Mouse (Mus musculus) CH12.LX (cell line): Measurements from ENCODE around the gene Tead2. TPM values are rescaled to one million over a fixed set of nuclear protein-coding genes. Genes with fewer than 3 reads are reported as not detected.

Source experiments
- DNase-seq: peaks from one replicate; pipeline ENCODE4 v3.0.0-alpha.2; 2013; ENCODE audit errors: extremely low read depth
- H3K27ac ChIP-seq: 2 replicates; pipeline ENCODE4 v1.5.1; 2012; ENCODE audit warnings: low read depth, mild to moderate bottlenecking, control low read depth, moderate library complexity; ENCODE audit not compliant: insufficient read depth
- H3K27me3 ChIP-seq: replicated peaks from 2 replicates; pipeline ENCODE3; 2012; ENCODE audit warnings: inconsistent platforms
- H3K36me3 ChIP-seq, 2 experiments: replicated peaks in 1 of 2; 2 replicates each; pipeline versions ENCODE3 to v1.6.1; 2012; ENCODE audit warnings: inconsistent platforms in 1 of 2, low read length in 1 of 2, mild to moderate bottlenecking in 1 of 2, mixed read lengths in 1 of 2, moderate library complexity in 1 of 2; ENCODE audit not compliant: control insufficient read depth in 1 of 2, insufficient read depth in 1 of 2
- H3K4me1 ChIP-seq, 2 experiments: 2 replicates each; pipeline ENCODE4 v1.6.1; 2012; ENCODE audit warnings: inconsistent platforms in 1 of 2, moderate library complexity in 1 of 2; ENCODE audit not compliant: insufficient read depth in 2 of 2, control insufficient read depth in 1 of 2
- H3K4me2 ChIP-seq: 2 replicates; pipeline ENCODE4 v1.6.1; 2012; ENCODE audit warnings: low read depth, mild to moderate bottlenecking, control low read depth; ENCODE audit not compliant: poor library complexity, insufficient read depth, severe bottlenecking
- H3K4me3 ChIP-seq, 3 experiments: fragments of 150-350 bp in 1 of 3; sonication (generic) in 1 of 3; replicated peaks in 1 of 3; 2 replicates each; pipeline versions ENCODE3 to v1.5.1; 2011 to 2012; ENCODE audit warnings: low read depth in 2 of 3, low read length in 2 of 3, mild to moderate bottlenecking in 2 of 3, moderate library complexity in 2 of 3, control low read depth in 1 of 3, improper control_type of control experiment in 1 of 3, inconsistent platforms in 1 of 3, mixed read lengths in 1 of 3; ENCODE audit not compliant: poor library complexity in 1 of 3
- H3K79me2 ChIP-seq: replicated peaks from 2 replicates; pipeline ENCODE4 v1.6.1; 2012; ENCODE audit warnings: mild to moderate bottlenecking, moderate library complexity; ENCODE audit not compliant: control insufficient read depth, poor library complexity, insufficient read depth, severe bottlenecking; ENCODE audit errors: extremely low read depth
- H3K9ac ChIP-seq: 2 replicates; pipeline ENCODE4 v1.6.1; 2012; ENCODE audit warnings: low read depth, mild to moderate bottlenecking, control low read depth, moderate library complexity; ENCODE audit not compliant: insufficient read depth
- H3K9me3 ChIP-seq: replicated peaks from 2 replicates; pipeline ENCODE3; 2012; ENCODE audit warnings: low read length, inconsistent platforms, mixed read lengths
- CTCF ChIP-seq, 2 experiments: IDR thresholded peaks in 1 of 2; conservative IDR thresholded peaks in 1 of 2; 2 replicates each; pipeline ENCODE4 v1.5.1; 2011 to 2012; ENCODE audit warnings: low read depth in 2 of 2, low read length in 2 of 2, improper control_type of control experiment in 1 of 2, inconsistent platforms in 1 of 2, mild to moderate bottlenecking in 1 of 2, moderate library complexity in 1 of 2
- E2F4 ChIP-seq: IDR thresholded peaks from 2 replicates; pipeline ENCODE4 v1.6.1; 2011; ENCODE audit warnings: low read depth, low read length, improper control_type of control experiment; ENCODE audit not compliant: insufficient replicate concordance
- ELF1 ChIP-seq: IDR thresholded peaks from 2 replicates; pipeline ENCODE4 v1.6.1; 2014; ENCODE audit warnings: low read depth, mild to moderate bottlenecking, inconsistent platforms, low read length, improper control_type of control experiment
- GABPA ChIP-seq: IDR thresholded peaks from 2 replicates; pipeline ENCODE4 v1.6.1; 2012; ENCODE audit warnings: low read depth, low read length, improper control_type of control experiment, inconsistent platforms; ENCODE audit not compliant: insufficient replicate concordance
- HCFC1 ChIP-seq: IDR thresholded peaks from 2 replicates; pipeline ENCODE4 v1.6.1; 2012; ENCODE audit warnings: low read depth, mild to moderate bottlenecking, inconsistent platforms, low read length, improper control_type of control experiment
- IRF4 ChIP-seq: IDR thresholded peaks from 2 replicates; pipeline ENCODE4 v1.6.1; 2014; ENCODE audit warnings: low read depth, mild to moderate bottlenecking, inconsistent platforms, low read length, improper control_type of control experiment
- MAFK ChIP-seq: IDR thresholded peaks from 2 replicates; pipeline ENCODE4 v1.6.1; 2011; ENCODE audit warnings: low read length, improper control_type of control experiment; ENCODE audit not compliant: insufficient replicate concordance
- MEF2A ChIP-seq: IDR thresholded peaks from 2 replicates; pipeline ENCODE4 v1.6.1; 2014; ENCODE audit warnings: low read depth, mild to moderate bottlenecking, inconsistent platforms, low read length, improper control_type of control experiment, borderline replicate concordance
- MXI1 ChIP-seq: IDR thresholded peaks from 2 replicates; pipeline ENCODE4 v1.6.1; 2011; ENCODE audit warnings: mild to moderate bottlenecking, low read depth, low read length, improper control_type of control experiment
- NELFE ChIP-seq: IDR thresholded peaks from 2 replicates; pipeline ENCODE4 v1.6.1; 2011; ENCODE audit warnings: low read depth, low read length, improper control_type of control experiment
- NRF1 ChIP-seq: IDR thresholded peaks from 2 replicates; pipeline ENCODE4 v1.6.1; 2014; ENCODE audit warnings: low read depth, mild to moderate bottlenecking, inconsistent platforms, low read length, improper control_type of control experiment, moderate library complexity
- PAX5 ChIP-seq: IDR thresholded peaks from 2 replicates; pipeline ENCODE4 v1.6.1; 2012; ENCODE audit warnings: low read length, inconsistent platforms, mixed read lengths
- POLR2A ChIP-seq: IDR thresholded peaks from 2 replicates; pipeline ENCODE4 v1.6.1; 2011; ENCODE audit warnings: low read depth, mild to moderate bottlenecking, improper control_type of control experiment, low read length
- RCOR1 ChIP-seq: conservative IDR thresholded peaks from 2 replicates; pipeline ENCODE4 v1.6.1; 2012; ENCODE audit warnings: low read depth, mild to moderate bottlenecking, inconsistent platforms, low read length, improper control_type of control experiment
- SIN3A ChIP-seq: IDR thresholded peaks from 2 replicates; pipeline ENCODE4 v1.6.1; 2012; ENCODE audit warnings: low read length, improper control_type of control experiment, inconsistent platforms
- TBP ChIP-seq: conservative IDR thresholded peaks from 2 replicates; pipeline ENCODE4 v1.6.1; 2011; ENCODE audit warnings: low read depth, low read length, improper control_type of control experiment
- ZC3H11A ChIP-seq: IDR thresholded peaks from 2 replicates; pipeline ENCODE4 v1.6.1; 2012; ENCODE audit warnings: low read depth, mild to moderate bottlenecking, inconsistent platforms, low read length, improper control_type of control experiment
- ZKSCAN1 ChIP-seq: IDR thresholded peaks from 2 replicates; pipeline ENCODE4 v1.6.1; 2012; ENCODE audit warnings: low read depth, inconsistent platforms, low read length, improper control_type of control experiment, borderline replicate concordance
- ZMIZ1 ChIP-seq: IDR thresholded peaks from 2 replicates; pipeline ENCODE4 v1.6.1; 2012; ENCODE audit warnings: low read depth, mild to moderate bottlenecking, inconsistent platforms, low read length, improper control_type of control experiment
- dilution Hi-C: fragments of 300-500 bp; cut with MboI; formaldehyde crosslinking; loops from 2 replicates; pipeline ENCODE4 v1.14.3; 2020; ENCODE audit warnings: low sequenced_read_pairs; ENCODE audit not compliant: extremely low pct_unique_long_range_greater_than_20kb, extremely low pct_ligation_motif_present
- in situ Hi-C: fragments of 300-500 bp; cut with MboI; formaldehyde crosslinking; loops from 3 replicates; pipeline ENCODE4 v1.14.3; 2019; ENCODE audit warnings: low sequenced_read_pairs, low pct_ligation_motif_present, low pct_unique_long_range_greater_than_20kb, mixed read lengths
- polyA plus RNA-seq: library from polyadenylated mRNA; unstranded; fragments of >175 nt; gene quantifications from 2 replicates; pipeline ENCODE4 v1.2.1, GENCODE M21; 2012; ENCODE audit warnings: low read depth; ENCODE audit not compliant: insufficient read length
- total RNA-seq, 2 experiments: library from RNA; depleted of rRNA; stranded (reverse); fragments of 300-350 nt in 1 of 2; fragments of >200 nt in 1 of 2; gene quantifications; 2 replicates each; pipeline ENCODE4 v1.2.3; 2012 to 2014

Gene Tead2
- total RNA-seq (2012; rRNA removed) (0.38 and 0.71 TPM in 2 replicates), total RNA-seq (2014; rRNA removed) (0.31 and 0.84 TPM in 2 replicates), polyA plus RNA-seq (2.5 and 3.0 TPM in 2 replicates)

DNA sequence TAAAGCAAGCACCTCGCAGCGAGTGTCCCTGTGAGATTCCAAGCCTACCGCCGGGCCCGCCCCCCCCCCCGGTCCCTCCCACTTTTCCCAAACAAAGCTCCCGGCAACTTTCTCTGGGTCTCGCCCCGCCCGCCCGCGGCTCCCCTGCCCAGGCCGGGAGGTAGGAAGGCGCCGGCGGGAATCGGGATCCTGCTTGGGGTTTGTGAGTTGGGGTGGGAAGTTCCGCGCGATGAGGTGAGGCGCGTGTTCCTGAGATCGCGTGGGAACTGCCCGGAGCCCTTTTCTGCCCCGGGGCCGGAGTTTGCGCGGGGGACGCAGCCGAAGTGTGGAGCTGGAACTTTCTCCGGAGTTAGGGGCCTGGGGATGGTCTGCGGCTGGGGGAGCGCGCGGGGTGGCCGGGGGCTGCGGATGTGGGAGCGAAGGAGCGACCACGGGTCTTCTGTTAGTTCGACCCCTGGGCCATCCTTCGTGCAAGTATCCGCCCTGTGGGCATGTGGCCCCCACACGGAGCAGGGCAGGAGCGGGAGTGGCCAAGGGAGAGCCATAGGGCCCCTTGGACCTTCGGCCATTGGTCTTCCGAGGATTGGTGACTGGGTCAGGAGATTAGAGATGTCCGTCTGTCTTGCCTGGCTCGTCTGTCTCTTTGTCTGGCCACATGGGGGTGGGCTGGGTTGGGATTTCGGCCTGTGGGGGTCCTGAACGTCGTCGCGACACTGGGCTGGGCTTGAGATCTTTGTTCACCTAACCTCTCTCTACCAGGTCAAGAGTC is at the start of gene Tead2:
Gene Tead2 (plus strand): TSS at position 81 of the 769 bp plus-strand sequence.
- no peaks in the 10 kb centered on the region for H3K36me3 ChIP-seq
- DNase-seq, result no peak
- no peaks in the 10 kb centered on the region for H3K79me2 ChIP-seq
- H3K9ac ChIP-seq, result no peak within 1 kb of the TSS
- peaks cover 11% of the 10 kb centered on the region for H3K27me3 ChIP-seq
- no peak within 1 kb of the TSS for H3K4me2 ChIP-seq
- TF ChIP-seq TBP (no peak), E2F4 (no peak), MXI1 (no peak), ELF1 (no peak), GABPA (no peak), IRF4 (no peak), POLR2A (no peak), MEF2A (no peak), HCFC1 (no peak), CTCF (conservative IDR thresholded peaks at IDR 0.05 in 1 of 2, IDR thresholded peaks at IDR 0.05 in 1 of 2; ENCODE audit: low read depth in 2 of 2, low read length in 2 of 2) (no peak), NELFE (no peak)
- H3K27ac ChIP-seq, result no peak within 1 kb of the TSS
- in situ Hi-C loops, result no loop called here
- no peaks in the 10 kb centered on the region for H3K9me3 ChIP-seq
- dilution Hi-C loops, result no loop called here
- H3K4me1 ChIP-seq, result peaks cover 16 to 53% of the 10 kb centered on the region in 2 experiments
- H3K4me3 ChIP-seq, result no peak within 1 kb of the TSS

DNA sequence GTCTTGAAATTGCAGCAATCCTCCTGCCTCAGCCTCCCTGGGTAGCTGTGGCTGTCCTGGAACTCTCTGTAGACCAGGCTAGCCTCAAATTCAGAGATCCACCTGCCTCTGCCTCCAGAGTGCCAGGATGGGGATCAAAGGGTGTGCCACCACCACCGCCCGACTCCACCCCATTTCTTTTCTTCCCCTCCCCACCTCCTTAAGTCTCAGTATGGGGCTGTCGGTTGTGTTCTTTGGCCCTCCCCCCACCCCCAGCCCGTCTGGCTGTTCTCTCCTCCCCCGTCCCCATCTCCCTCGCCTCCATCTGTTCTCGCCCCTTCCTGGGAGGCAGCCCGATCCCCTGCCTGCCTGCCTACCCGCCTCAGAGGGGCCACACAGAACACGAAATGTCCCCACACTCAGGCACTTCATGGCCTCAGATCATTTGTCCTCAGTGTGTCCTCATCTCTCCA is 48.6 kb upstream of the Tead2 start:
- TF ChIP-seq NELFE (no peak), MAFK (no peak), ZC3H11A (no peak), RCOR1 (no peak), ZKSCAN1 (no peak), SIN3A (no peak), ZMIZ1 (no peak), NRF1 (no peak), PAX5 (no peak), TBP (no peak)
- TF ChIP-seq, all 38 proteins: peak for 0
- Histone ChIP-seq H3K9me3 (peaks cover 31% of the 10 kb centered on the region), H3K27ac (no peak overlapping the region), H3K4me3 (no peak overlapping the region), H3K4me2 (no peak overlapping the region), H3K27me3 (peaks cover 71% of the 10 kb centered on the region), H3K36me3 (no peaks in the 10 kb centered on the region), H3K4me1 (peaks cover 0 to 8% of the 10 kb centered on the region in 2 experiments; a peak in 3 of 4 replicates), H3K9ac (no peak overlapping the region), H3K79me2 (no peaks in the 10 kb centered on the region)
- DNase-seq, result no peak
- dilution Hi-C loops, result no loop called here
- in situ Hi-C loops, result loop anchor here (10.0 kb wide), 1 partner anchor 138 kb away; no protein-coding TSS in a partner anchor
